Mouse (Mus musculus) embryonic facial prominence, embryonic 15.5 days (tissue): ENCODE results near the gene Ltbp3. TPM values are rescaled to one million over a fixed set of nuclear protein-coding genes. Genes with fewer than 3 reads are reported as not detected.
"Not testable (repeated sequence)": the region's sequence is repeated elsewhere in the genome, so short reads cannot be mapped to it uniquely, and the experiment has no call there.

ENCODE experiments used
- ATAC-seq: fragments of 200-750 bp; cut with Nextera tagmentation; 2 replicates; pipeline ENCODE4 v1.8.0; 2017; ENCODE audit warnings: low read depth, moderate TSS enrichment; ENCODE audit not compliant: insufficient number of reproducible peaks, low FRiP score, low TSS enrichment
- H3K27ac ChIP-seq: fragments of 300-500 bp; sonication (generic); replicated peaks from 2 replicates; pipeline ENCODE4 v1.5.1; 2015; ENCODE audit warnings: mild to moderate bottlenecking, inconsistent platforms
- H3K27me3 ChIP-seq: fragments of 300-500 bp; sonication (generic); 2 replicates; pipeline ENCODE4 v1.6.1; 2015; ENCODE audit warnings: inconsistent platforms
- H3K36me3 ChIP-seq: fragments of 300-500 bp; sonication (generic); 2 replicates; pipeline ENCODE4 v1.6.1; 2015; ENCODE audit warnings: mild to moderate bottlenecking, inconsistent platforms
- H3K4me1 ChIP-seq: fragments of 300-500 bp; sonication (generic); 2 replicates; pipeline ENCODE4 v1.6.1; 2015; ENCODE audit warnings: inconsistent platforms
- H3K4me2 ChIP-seq: fragments of 300-500 bp; sonication (generic); replicated peaks from 2 replicates; pipeline ENCODE4 v1.6.1; 2015; ENCODE audit warnings: mild to moderate bottlenecking, inconsistent platforms
- H3K4me3 ChIP-seq: fragments of 300-500 bp; sonication (generic); replicated peaks from 2 replicates; pipeline ENCODE4 v1.5.1; 2015; ENCODE audit warnings: mild to moderate bottlenecking, inconsistent platforms
- H3K9ac ChIP-seq: fragments of 300-500 bp; sonication (generic); 2 replicates; pipeline ENCODE4 v1.6.1; 2015; ENCODE audit warnings: inconsistent platforms
- H3K9me3 ChIP-seq: fragments of 300-500 bp; sonication (generic); replicated peaks from 2 replicates; pipeline ENCODE4 v1.6.1; 2016; ENCODE audit warnings: inconsistent platforms
- WGBS: fragments of 180-500 bp; shearing (Covaris S2); methylation state at CpG from one replicate; pipeline ENCODE4 v1.1.7; 2015; 5-methylcytosine and 5-hydroxymethylcytosine counted together
- polyA plus RNA-seq: library from polyadenylated mRNA; unstranded; fragments of >200 nt; fragmentation: Nextera tagmentation; extraction: Ambion mirVana; gene quantifications from 2 replicates; pipeline ENCODE4 v1.2.1, GENCODE M21; 2015

The Ltbp3 gene
- polyA plus RNA-seq, 1 experiment from 2014 or later: 53.5 TPM

DNA sequence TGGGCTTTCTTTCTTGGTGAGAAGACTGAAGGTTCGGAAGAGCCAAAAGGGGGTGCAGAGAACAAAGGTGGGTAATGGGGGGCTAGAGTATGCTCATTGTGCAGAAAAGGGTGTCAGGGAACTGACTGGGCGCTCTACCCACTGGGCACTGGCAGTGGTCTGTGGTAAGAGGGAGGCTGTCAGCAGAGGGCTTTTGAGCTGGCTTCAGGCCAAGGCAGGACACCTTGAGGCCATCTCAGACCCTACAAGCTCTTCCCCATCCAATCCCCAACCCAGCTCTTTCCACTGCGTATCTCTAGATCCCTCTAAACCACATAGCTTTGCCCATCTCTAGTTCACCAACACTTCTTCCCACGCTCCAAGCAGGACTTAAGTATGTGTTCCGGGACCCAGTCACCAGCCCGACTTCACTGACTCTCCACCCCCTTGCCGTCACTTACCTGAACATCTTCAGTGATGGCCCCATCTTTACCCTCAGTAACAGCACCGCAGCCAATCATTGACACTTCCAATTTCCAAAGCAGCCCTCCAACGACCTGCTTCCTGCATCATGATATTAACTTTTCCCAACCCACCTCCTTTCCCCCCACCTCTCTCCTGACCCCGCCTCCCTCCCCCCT, 44.4 kb downstream of the Ltbp3 start:
- no peaks in the 10 kb centered on the region for H3K27me3 ChIP-seq
- ATAC-seq: no peak
- H3K36me3 ChIP-seq: no peaks in the 10 kb centered on the region
- H3K9ac ChIP-seq: no peak overlapping the region
- H3K4me3 ChIP-seq: no peak overlapping the region
- no peak overlapping the region for H3K27ac ChIP-seq
- H3K4me2 ChIP-seq: no peak overlapping the region
- H3K4me1 ChIP-seq: peaks cover 13% of the 10 kb centered on the region; the same call in 1 of the 2 replicates
- H3K9me3 ChIP-seq: no peaks in the 10 kb centered on the region
- WGBS: 53% methylated on average over 10 of the region's 10 CpGs

DNA sequence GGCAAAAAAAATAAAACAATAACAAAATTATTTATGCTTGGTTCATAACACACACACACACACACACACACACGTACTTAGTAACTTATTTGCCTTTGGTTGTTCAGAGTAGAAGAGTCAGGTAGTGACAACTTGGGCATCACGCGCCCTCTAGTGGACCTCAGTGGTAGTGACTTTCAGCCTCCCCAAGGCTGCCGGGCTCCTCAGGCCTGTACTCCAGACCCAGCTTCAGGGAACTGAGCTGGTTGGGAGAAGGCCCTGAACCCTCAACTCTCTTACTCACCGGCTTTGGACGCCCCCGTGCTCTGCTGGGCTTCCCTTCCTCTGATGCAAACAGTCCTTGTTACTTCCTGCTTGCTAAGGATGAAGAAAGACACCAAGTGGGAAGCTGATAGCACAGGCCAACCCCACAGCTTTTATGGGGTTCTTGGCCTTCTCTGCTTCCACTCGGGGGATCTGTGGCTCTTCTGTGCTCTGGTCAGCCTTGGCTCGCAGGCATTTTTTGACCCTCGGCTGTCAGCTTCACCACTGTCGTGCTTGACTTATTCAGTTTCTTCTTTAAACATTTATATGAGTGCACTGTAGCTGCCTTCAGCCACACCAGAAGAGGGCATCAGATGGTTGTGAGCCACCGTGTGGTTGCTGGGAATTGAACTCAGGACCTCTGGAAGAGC, 45.9 kb downstream of the Ltbp3 start:
- no peak overlapping the region for H3K4me2 ChIP-seq
- no peak overlapping the region for H3K4me3 ChIP-seq
- no peaks in the 10 kb centered on the region for H3K36me3 ChIP-seq
- peaks cover 13% of the 10 kb centered on the region; the same call in 1 of the 2 replicates for H3K4me1 ChIP-seq
- H3K27me3 ChIP-seq: no peaks in the 10 kb centered on the region
- WGBS: 10% methylated on average over 12 of the region's 12 CpGs
- no peak overlapping the region for H3K9ac ChIP-seq
- peak; percentile 78 for ATAC-seq
- peak overlapping the region; percentile 52 for H3K27ac ChIP-seq
- no peaks in the 10 kb centered on the region for H3K9me3 ChIP-seq

DNA sequence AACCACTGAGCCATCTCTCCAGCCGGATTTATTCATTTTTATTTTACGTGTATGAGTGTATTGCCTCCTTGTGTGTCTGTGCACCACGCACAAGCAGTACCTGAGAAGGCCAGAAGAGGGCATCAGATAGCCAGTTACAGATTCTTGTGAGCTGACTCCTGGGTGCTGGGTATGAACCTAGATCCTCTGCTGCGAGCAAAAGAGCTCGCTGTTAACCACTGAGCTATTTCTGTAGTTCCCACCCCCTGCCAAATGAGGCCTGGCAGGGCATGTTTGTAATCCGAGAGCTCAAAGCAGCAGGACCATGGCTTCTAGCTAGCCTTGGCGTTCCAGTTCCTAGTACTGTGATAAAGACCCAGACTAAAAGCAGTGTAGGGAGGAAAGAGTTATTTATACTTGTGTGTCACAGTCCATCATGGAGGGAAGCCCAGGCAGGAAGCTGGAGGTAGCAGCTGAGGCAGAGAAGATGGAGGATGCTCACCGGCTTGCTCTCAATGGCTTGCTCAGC, 46.5 kb downstream of the Ltbp3 start:
- Histone ChIP-seq H3K36me3 (no peaks in the 10 kb centered on the region), H3K27me3 (no peaks in the 10 kb centered on the region), H3K9ac (no peak overlapping the region), H3K9me3 (no peaks in the 10 kb centered on the region), H3K4me3 (no peak overlapping the region), H3K4me1 (peaks cover 13% of the 10 kb centered on the region; the same call in 1 of the 2 replicates), H3K27ac (peak overlapping the region; percentile 52), H3K4me2 (no peak overlapping the region)
- WGBS: 10% methylated on average over 8 of the region's 8 CpGs
- ATAC-seq: peak; percentile 76

DNA sequence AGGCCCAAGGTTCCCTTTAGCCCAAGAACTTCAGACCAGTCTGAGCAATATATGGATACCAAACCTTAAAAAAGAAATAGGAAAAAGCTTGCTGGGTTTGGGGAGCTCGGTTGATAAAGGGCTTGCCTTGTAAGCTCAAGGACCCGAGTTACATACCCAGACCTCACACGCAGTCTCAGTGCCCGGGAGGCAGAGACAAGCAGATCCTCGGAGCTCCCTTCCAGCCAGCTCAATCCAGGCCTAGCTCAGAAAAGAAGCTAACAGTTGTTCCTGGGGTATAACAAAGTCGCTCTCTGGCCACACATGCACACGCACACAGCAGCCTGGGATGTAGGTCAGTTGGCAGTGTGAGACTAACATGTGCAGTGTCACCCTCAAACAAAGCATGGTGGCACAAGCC, 47.2 kb downstream of the Ltbp3 start:
- H3K4me1 ChIP-seq: peaks cover 13% of the 10 kb centered on the region; the same call in 1 of the 2 replicates
- no peak for ATAC-seq
- H3K36me3 ChIP-seq: no peaks in the 10 kb centered on the region
- H3K4me2 ChIP-seq: no peak overlapping the region
- WGBS: 78% methylated on average over 7 of the region's 7 CpGs
- peak overlapping the region; percentile 52 for H3K27ac ChIP-seq
- no peak overlapping the region for H3K4me3 ChIP-seq
- no peak overlapping the region for H3K9ac ChIP-seq
- H3K27me3 ChIP-seq: no peaks in the 10 kb centered on the region
- H3K9me3 ChIP-seq: no peaks in the 10 kb centered on the region

DNA sequence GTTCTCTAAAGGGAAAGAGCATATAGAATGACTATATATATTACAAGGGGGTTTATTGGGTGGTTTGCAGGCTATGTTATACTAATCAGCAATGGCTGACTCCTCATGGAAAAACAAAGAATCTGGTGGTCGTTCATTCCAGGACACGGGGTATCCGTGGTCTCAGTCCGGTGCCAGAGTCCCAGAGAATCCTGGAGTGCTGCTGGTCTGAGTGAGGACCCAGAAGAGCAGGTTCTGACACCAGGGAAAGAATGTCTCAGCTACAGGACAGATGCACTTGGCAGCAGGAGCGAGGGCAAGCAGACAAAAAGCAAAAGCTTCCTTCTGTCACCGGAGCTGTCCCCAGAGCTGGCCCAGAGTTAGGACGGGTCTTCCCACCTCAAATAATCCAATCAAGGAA, 47.9 kb downstream of the Ltbp3 start:
- WGBS: 82% methylated on average over 7 of the region's 7 CpGs
- Histone ChIP-seq H3K9me3 (no peaks in the 10 kb centered on the region), H3K4me3 (no peak overlapping the region), H3K27me3 (no peaks in the 10 kb centered on the region), H3K9ac (no peak overlapping the region), H3K4me1 (peaks cover 13% of the 10 kb centered on the region; the same call in 1 of the 2 replicates), H3K27ac (no peak overlapping the region), H3K36me3 (no peaks in the 10 kb centered on the region), H3K4me2 (no peak overlapping the region)
- ATAC-seq: no peak

DNA sequence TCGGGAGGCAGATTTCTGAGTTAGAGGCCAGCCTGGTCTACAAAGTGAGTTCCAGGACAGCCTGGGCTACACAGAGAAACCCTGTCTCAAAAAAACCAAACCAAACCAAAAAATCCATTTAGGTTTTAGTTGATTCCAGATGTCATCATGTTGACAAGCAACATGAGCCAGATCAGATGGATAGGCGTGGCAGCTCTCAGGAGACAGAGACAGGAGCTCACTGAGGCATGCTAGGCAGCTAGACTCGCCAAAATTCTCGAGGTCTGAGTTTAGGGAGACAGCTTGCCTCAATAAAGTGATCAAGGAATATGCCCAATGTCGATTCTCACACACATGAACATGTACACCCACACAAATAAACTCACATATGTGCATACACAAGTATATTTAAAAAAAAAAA, 48.4 kb downstream of the Ltbp3 start:
- 26% methylated on average over 5 of the region's 5 CpGs for WGBS
- H3K4me1 ChIP-seq: peaks cover 18% of the 10 kb centered on the region; the same call in 1 of the 2 replicates
- no peak for ATAC-seq
- no peaks in the 10 kb centered on the region for H3K9me3 ChIP-seq
- H3K9ac ChIP-seq: no peak overlapping the region
- H3K4me3 ChIP-seq: no peak overlapping the region
- no peaks in the 10 kb centered on the region for H3K36me3 ChIP-seq
- H3K4me2 ChIP-seq: no peak overlapping the region
- no peaks in the 10 kb centered on the region for H3K27me3 ChIP-seq
- no peak overlapping the region for H3K27ac ChIP-seq

DNA sequence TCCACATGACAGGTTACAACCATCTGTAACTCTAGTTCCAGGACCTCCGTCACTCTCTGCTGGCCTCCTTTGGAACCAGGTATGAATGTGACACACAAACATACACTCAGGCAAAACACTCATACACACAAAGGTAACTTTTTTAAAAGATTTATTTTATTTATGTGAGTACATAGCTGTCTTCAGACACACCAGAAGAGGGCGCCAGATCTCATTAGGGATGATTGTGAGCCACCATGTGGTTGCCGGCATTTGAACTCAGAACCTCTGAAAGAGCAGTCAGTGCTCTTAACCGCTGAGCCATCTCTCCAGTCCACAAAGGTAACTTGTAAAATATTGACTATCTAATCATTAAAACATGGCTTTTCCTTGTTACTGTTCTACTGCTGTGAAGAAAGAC, 50.6 kb downstream of the Ltbp3 start:
- Histone ChIP-seq H3K27ac (no peak overlapping the region), H3K9me3 (no peaks in the 10 kb centered on the region), H3K4me1 (peaks cover 34% of the 10 kb centered on the region), H3K9ac (no peak overlapping the region), H3K4me2 (no peak overlapping the region), H3K27me3 (no peaks in the 10 kb centered on the region), H3K4me3 (no peak overlapping the region), H3K36me3 (peaks cover 16% of the 10 kb centered on the region)
- WGBS: 66% methylated on average over 4 of the region's 4 CpGs
- ATAC-seq: no peak

DNA sequence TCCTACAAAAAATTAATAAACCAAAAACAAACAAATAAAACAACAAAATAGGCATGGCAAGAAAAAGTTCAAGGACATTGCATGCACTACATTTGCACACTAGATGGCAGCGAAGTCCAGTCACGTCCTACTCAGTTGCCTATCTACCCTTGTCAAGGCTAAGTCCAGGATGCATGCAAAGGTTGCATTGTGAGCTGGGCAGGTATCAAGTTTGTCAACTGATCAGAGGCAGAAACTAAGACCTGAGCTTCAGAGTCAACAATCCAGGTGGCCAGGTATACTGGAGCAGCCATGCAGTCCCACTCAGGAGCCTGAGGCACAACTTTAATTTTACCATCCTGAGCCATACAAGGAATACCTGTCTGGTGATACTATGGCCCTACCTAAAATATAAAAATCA, 52.4 kb downstream of the Ltbp3 start:
- 3% methylated on average over 2 of the region's 2 CpGs for WGBS
- Histone ChIP-seq H3K36me3 (peaks cover 34% of the 10 kb centered on the region), H3K4me2 (no peak overlapping the region), H3K9ac (no peak overlapping the region), H3K9me3 (no peaks in the 10 kb centered on the region), H3K4me3 (no peak overlapping the region), H3K27ac (no peak overlapping the region), H3K4me1 (peaks cover 32% of the 10 kb centered on the region), H3K27me3 (no peaks in the 10 kb centered on the region)
- ATAC-seq: peak; percentile 58; the same call in 1 of the 2 replicates

DNA sequence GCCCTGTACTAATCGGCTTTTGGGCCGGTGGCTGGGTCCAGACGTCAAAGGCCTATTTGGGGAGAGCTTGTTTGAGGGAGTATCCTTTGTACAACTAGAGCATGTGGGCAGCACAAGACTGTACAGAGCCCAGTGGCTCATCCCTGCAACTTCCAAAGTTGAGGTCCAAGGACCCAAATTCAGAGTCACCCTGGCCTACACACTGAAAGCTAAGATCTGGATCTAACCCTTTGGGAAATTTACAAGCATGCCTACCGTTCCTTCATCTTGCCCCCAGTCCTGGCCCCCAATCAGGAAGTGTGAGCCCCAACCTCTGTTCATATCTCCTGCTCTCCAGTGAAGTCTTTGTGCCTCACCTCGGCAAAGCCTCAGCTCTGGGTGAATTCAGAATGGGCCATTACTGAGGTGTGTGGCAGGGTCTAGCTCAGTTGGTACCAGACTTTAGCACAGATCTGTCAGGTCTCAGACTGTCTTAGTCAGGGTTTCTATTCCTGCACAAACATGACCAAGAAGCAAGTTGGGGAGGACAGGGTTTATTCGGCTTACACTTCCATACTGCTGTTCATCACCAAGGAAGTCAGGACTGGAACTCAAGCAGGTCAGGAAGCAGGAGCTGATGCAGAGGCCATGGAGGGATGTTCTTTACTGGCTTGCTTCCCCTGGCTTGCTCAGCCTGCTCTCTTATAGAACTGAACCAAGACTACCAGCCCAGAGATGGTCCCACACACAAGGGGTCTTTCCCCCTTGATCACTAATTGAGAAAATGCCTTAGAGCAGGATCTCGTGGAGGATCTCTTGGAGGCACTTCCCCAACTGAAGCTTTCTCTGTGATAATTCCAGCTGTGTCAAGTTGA, 53.4 kb downstream of the Ltbp3 start:
- H3K36me3 ChIP-seq: peaks cover 38% of the 10 kb centered on the region
- H3K9ac ChIP-seq, H3K27me3 ChIP-seq, H3K9me3 ChIP-seq, H3K4me3 ChIP-seq, H3K4me2 ChIP-seq: not testable (repeated sequence)
- 17% methylated on average over 7 of the region's 7 CpGs for WGBS
- peak overlapping the region; percentile 79 for H3K27ac ChIP-seq
- peak; percentile 44; the same call in 1 of the 2 replicates for ATAC-seq
- peaks cover 32% of the 10 kb centered on the region for H3K4me1 ChIP-seq

DNA sequence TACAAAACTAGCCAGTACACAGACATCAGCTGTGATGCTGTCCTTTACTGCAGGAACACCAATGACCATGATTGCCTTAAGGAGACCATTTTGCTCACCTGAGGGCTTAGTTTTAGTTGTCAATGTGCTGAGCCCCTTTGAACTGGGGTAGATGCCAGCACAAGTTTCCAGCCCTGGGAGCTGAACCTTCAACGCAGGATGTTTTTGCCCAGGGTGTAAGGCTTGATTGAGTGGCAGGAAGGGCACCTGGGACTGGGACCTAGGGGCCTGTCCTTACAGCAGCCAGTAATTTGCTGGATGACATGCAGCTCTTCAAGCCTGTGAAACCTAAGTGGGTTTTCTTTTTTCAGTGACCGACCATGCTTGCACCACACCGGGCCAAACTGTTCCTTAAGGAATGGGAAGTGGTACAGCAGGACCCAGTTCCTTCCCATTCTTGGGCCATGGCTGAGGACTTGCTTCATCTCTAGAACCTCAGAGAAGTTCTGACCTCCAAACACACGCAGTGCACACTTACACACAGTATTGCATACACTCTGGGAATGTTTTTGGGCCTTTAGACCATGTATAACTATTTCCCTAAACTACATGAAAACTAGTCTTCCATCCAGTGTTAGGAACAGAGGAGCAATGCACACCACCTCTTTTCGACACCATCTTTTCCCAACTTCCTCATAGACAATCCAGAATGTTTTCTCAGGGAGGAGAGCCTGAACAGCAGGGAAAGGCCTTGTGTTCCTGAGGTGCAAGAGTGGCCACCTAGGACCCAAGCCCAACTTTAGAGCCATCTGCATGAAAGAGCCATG, 54.3 kb downstream of the Ltbp3 start:
- Histone ChIP-seq H3K36me3 (peaks cover 38% of the 10 kb centered on the region), H3K4me2 (no peak overlapping the region), H3K4me1 (peaks cover 32% of the 10 kb centered on the region), H3K4me3 (peak overlapping the region; percentile 73; the same call in 1 of the 2 replicates), H3K27me3 (no peaks in the 10 kb centered on the region), H3K27ac (peak overlapping the region; percentile 31), H3K9me3 (no peaks in the 10 kb centered on the region), H3K9ac (no peak overlapping the region)
- peak; percentile 30 for ATAC-seq
- 33% methylated on average over 5 of the region's 5 CpGs for WGBS
